Mouse (Mus musculus): ENCODE measurements around the gene Srp14. TPM values are rescaled to one million over a fixed set of nuclear protein-coding genes. Genes with fewer than 3 reads are reported as not detected.
A peak's percentile ranks its signal among the peaks of the same experiment; 100 is the strongest.

Srp14 gene
- 140 and 142 TPM in 2 replicates for total RNA-seq (2021)
- long read RNA-seq, experiment 1, transcript Srp14-201 (5 exons, 798 nt) = major isoform, 158 of 183 reads
- long read RNA-seq, experiment 1, partial matches to known transcripts = 19 of 183 reads
- long read RNA-seq, experiment 1, other reads (novel, unspliced or antisense) = 3 of 183 reads
- long read RNA-seq, experiment 2, transcript Srp14-201 (5 exons, 798 nt) = major isoform, 178 of 197 reads
- long read RNA-seq, experiment 2, partial matches to known transcripts = 16 of 197 reads
- long read RNA-seq, experiment 2, other reads (novel, unspliced or antisense) = 2 of 197 reads

GRCm38 (mm10) chr2:118479550-118479909 lies at the start of gene Srp14:
TSS of gene Srp14 (minus strand) at chr2:118479711.
- peak; percentile 96 for DNase-seq

- no peak for DNase-seq
Measured at GRCm38 (mm10) chr2:118526545-118526944, 47.0 kb upstream of the Srp14 start.

- DNase-seq = no peak
Measured at GRCm38 (mm10) chr2:118524811-118525210, 45.3 kb upstream of the Srp14 start.

GRCm38 (mm10) chr2:118523163-118523730 lies 43.7 kb upstream of the Srp14 start:
- no peak for DNase-seq

GRCm38 (mm10) chr2:118522265-118522664 lies 42.8 kb upstream of the Srp14 start:
- DNase-seq = no peak

- peak; percentile 53 for DNase-seq
Measured at GRCm38 (mm10) chr2:118520042-118520933, 40.8 kb upstream of the Srp14 start.

GRCm38 (mm10) chr2:118512418-118513377 lies 33.2 kb upstream of the Srp14 start:
- no peak for DNase-seq

GRCm38 (mm10) chr2:118511779-118512417 lies 32.4 kb upstream of the Srp14 start:
- DNase-seq = peak; percentile 52

- peak; percentile 98 for DNase-seq
Measured at GRCm38 (mm10) chr2:118510447-118511310, 31.2 kb upstream of the Srp14 start.

- no peak for DNase-seq
Measured at GRCm38 (mm10) chr2:118509688-118510446, 30.4 kb upstream of the Srp14 start.

GRCm38 (mm10) chr2:118507126-118507525 lies 27.6 kb upstream of the Srp14 start:
- DNase-seq = no peak

GRCm38 (mm10) chr2:118500191-118500590 lies 20.7 kb upstream of the Srp14 start:
- DNase-seq = peak; percentile 61

- peak; percentile 63 for DNase-seq
Measured at GRCm38 (mm10) chr2:118499135-118499961, 19.8 kb upstream of the Srp14 start.

GRCm38 (mm10) chr2:118498476-118498875 lies 19.0 kb upstream of the Srp14 start:
- DNase-seq = no peak

- DNase-seq = no peak
Measured at GRCm38 (mm10) chr2:118497890-118498289, 18.4 kb upstream of the Srp14 start.

- DNase-seq = no peak
Measured at GRCm38 (mm10) chr2:118495024-118495423, 15.5 kb upstream of the Srp14 start.

- no peak for DNase-seq
Measured at GRCm38 (mm10) chr2:118491741-118492395, 12.4 kb upstream of the Srp14 start.

- DNase-seq = peak; percentile 67
Measured at GRCm38 (mm10) chr2:118491281-118491731, 11.8 kb upstream of the Srp14 start.

All from adrenal gland, postnatal 14 days (tissue).